Mouse (Mus musculus) E14TG2a.4 (cell line): ENCODE measurements around the gene Gin1.

ENCODE experiments used
- H3K27me3 ChIP-seq: 2 replicates; pipeline ENCODE4 v1.6.1; 2014; ENCODE audit warnings: low read length, control low read depth; ENCODE audit not compliant: insufficient read depth
- H3K36me3 ChIP-seq: 2 replicates; pipeline ENCODE4 v1.6.1; 2014; ENCODE audit warnings: low read length, control low read depth; ENCODE audit not compliant: insufficient read depth
- H3K4me1 ChIP-seq: replicated peaks from 2 replicates; pipeline ENCODE4 v1.6.1; 2014; ENCODE audit warnings: low read depth, low read length, control low read depth
- H3K4me3 ChIP-seq: replicated peaks from 2 replicates; pipeline ENCODE4 v1.5.1; 2014; ENCODE audit warnings: mild to moderate bottlenecking, low read length
- H3K9me3 ChIP-seq: 2 replicates; pipeline ENCODE4 v1.6.1; 2014; ENCODE audit warnings: low read length, control low read depth
- CTCF ChIP-seq: conservative IDR thresholded peaks from 2 replicates; pipeline ENCODE4 v1.5.1; 2014; ENCODE audit warnings: low read length
- NANOG ChIP-seq: IDR thresholded peaks from 2 replicates; pipeline ENCODE4 v1.6.1; 2014; ENCODE audit warnings: borderline replicate concordance, low read length, mixed read lengths
- POU5F1 ChIP-seq: IDR thresholded peaks from 2 replicates; pipeline ENCODE4 v1.6.1; 2014; ENCODE audit warnings: low read length, borderline replicate concordance

The Gin1 gene

DNA sequence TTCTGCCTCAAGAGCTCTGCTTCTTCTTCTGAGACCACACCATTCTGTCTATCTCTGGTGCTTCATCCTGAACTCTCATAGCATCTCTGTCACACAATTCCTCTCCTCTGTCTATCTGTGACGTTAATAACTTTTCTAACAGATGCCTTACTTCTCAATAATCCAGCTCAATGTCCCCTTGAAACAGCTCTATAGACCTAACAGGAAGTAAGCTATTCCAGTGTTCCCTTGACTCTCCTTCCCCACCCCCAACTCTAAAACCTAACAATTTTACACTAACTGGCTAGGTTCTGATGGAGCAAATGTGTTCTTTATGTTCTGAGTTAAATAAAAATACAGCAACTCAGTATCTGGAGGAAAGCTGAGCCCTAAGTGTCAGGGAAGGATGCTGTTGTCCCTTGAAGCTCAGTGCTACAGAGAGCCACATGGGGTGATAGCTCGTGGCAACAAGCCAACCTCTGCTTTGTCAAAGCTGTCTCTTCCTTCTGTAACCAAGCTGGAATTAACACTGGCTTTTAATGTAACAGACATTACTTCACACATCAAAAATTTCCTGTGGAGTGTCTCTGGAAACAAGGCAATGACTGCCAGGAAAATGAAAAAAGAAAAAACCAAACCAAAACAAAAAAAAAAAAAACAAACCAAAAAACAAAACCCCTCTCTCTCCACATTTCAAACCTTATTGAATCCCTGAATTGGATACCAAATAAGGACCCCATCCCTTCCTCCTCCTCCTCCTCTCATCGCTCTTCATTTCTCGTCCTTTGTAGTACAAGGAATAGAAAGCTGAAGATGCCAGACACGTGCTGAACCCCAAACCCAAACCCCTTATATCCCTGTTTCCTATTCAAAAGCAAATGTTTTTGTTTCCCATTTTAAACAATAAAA lies 63.7 kb downstream of the Gin1 start:
- peaks cover 10% of the 10 kb centered on the region for H3K4me1 ChIP-seq
- no peaks in the 10 kb centered on the region for H3K27me3 ChIP-seq
- no peaks in the 10 kb centered on the region for H3K9me3 ChIP-seq
- TF ChIP-seq NANOG (no peak), POU5F1 (no peak), CTCF (no peak)
- H3K36me3 ChIP-seq = no peaks in the 10 kb centered on the region
- H3K4me3 ChIP-seq = no peak overlapping the region

- TF ChIP-seq POU5F1 = no peak
- TF ChIP-seq NANOG = no peak
- TF ChIP-seq CTCF = no peak
- Histone ChIP-seq H3K9me3 (no peaks in the 10 kb centered on the region), H3K4me3 (no peak overlapping the region), H3K4me1 (peaks cover 10% of the 10 kb centered on the region), H3K36me3 (no peaks in the 10 kb centered on the region), H3K27me3 (no peaks in the 10 kb centered on the region)
Observed at GRCm38 (mm10) chr1:97834354-97834822, 64.4 kb downstream of the Gin1 start.
